Mouse (Mus musculus) midbrain, embryonic 13.5 days (tissue): ENCODE data around the gene Rps19. TPM values are rescaled to one million over a fixed set of nuclear protein-coding genes. Genes with fewer than 3 reads are reported as not detected.

Experiments used
- ATAC-seq: fragments of 200-750 bp; cut with Nextera tagmentation; 2 replicates; pipeline ENCODE4 v1.8.0; 2017; ENCODE audit warnings: mild to moderate bottlenecking, moderate TSS enrichment, moderate library complexity
- H3K27ac ChIP-seq: fragments of 300-500 bp; sonication (generic); 2 replicates; pipeline ENCODE4 v1.5.1; 2015; ENCODE audit warnings: inconsistent platforms, mild to moderate bottlenecking, moderate library complexity
- H3K27me3 ChIP-seq: fragments of 300-500 bp; sonication (generic); 2 replicates; pipeline ENCODE4 v1.6.1; 2015; ENCODE audit warnings: mild to moderate bottlenecking, inconsistent platforms
- H3K36me3 ChIP-seq: fragments of 300-500 bp; sonication (generic); 2 replicates; pipeline ENCODE4 v1.6.1; 2015; ENCODE audit warnings: mild to moderate bottlenecking, inconsistent platforms
- H3K4me1 ChIP-seq: fragments of 300-500 bp; sonication (generic); replicated peaks from 2 replicates; pipeline ENCODE4 v1.6.1; 2015; ENCODE audit warnings: inconsistent platforms
- H3K4me2 ChIP-seq: fragments of 300-500 bp; sonication (generic); replicated peaks from 2 replicates; pipeline ENCODE4 v1.6.1; 2015; ENCODE audit warnings: moderate library complexity, mild to moderate bottlenecking, inconsistent platforms
- H3K4me3 ChIP-seq: fragments of 300-500 bp; sonication (generic); replicated peaks from 2 replicates; pipeline ENCODE4 v1.5.1; 2015; ENCODE audit warnings: mild to moderate bottlenecking, inconsistent platforms
- H3K9ac ChIP-seq: fragments of 300-500 bp; sonication (generic); replicated peaks from 2 replicates; pipeline ENCODE4 v1.6.1; 2015; ENCODE audit warnings: mild to moderate bottlenecking, inconsistent platforms
- H3K9me3 ChIP-seq: fragments of 300-500 bp; sonication (generic); 2 replicates; pipeline ENCODE4 v1.6.1; 2016; ENCODE audit warnings: mild to moderate bottlenecking, inconsistent platforms
- WGBS: fragments of 180-500 bp; shearing (Covaris S2); methylation state at CpG from one replicate; pipeline ENCODE4 v1.1.7; 2015; 5-methylcytosine and 5-hydroxymethylcytosine counted together
- polyA plus RNA-seq: library from polyadenylated mRNA; unstranded; fragments of >200 nt; fragmentation: Nextera tagmentation; extraction: Ambion mirVana; gene quantifications from 2 replicates; pipeline ENCODE4 v1.2.1, GENCODE M21; 2015

Gene Rps19
- polyA plus RNA-seq, 1 experiment from 2014 or later = 1,443 TPM

GRCm38 (mm10) chr7:24852557-24853232, 31.5 kb upstream of the Rps19 start:
- no peak overlapping the region for H3K27ac ChIP-seq
- H3K4me1 ChIP-seq = peaks cover 6% of the 10 kb centered on the region; the same call in 1 of the 2 replicates
- no peak for ATAC-seq
- no peaks in the 10 kb centered on the region for H3K27me3 ChIP-seq
- no peaks in the 10 kb centered on the region for H3K9me3 ChIP-seq
- H3K9ac ChIP-seq = no peak overlapping the region
- no peaks in the 10 kb centered on the region for H3K36me3 ChIP-seq
- no peak overlapping the region for H3K4me3 ChIP-seq
- H3K4me2 ChIP-seq = no peak overlapping the region
- 82% methylated on average over 8 of the region's 8 CpGs for WGBS

- H3K27me3 ChIP-seq = no peaks in the 10 kb centered on the region
- no peak for ATAC-seq
Measured at GRCm38 (mm10) chr7:24853233-24853563, 31.0 kb upstream of the Rps19 start.

GRCm38 (mm10) chr7:24853695-24854094, 30.5 kb upstream of the Rps19 start:
- no peak overlapping the region for H3K4me3 ChIP-seq
- H3K36me3 ChIP-seq = no peaks in the 10 kb centered on the region
- no peak overlapping the region for H3K27ac ChIP-seq
- no peak overlapping the region for H3K4me2 ChIP-seq
- H3K27me3 ChIP-seq = no peaks in the 10 kb centered on the region
- H3K9me3 ChIP-seq = no peaks in the 10 kb centered on the region
- no peak for ATAC-seq
- H3K4me1 ChIP-seq = peaks cover 6% of the 10 kb centered on the region; the same call in 1 of the 2 replicates
- no peak overlapping the region for H3K9ac ChIP-seq
- 53% methylated on average over 7 of the region's 7 CpGs for WGBS

More at GRCm38 (mm10) chr7:24853233-24853563, 31.0 kb upstream of the Rps19 start:
- Histone ChIP-seq H3K9ac (no peak overlapping the region), H3K36me3 (no peaks in the 10 kb centered on the region), H3K27ac (no peak overlapping the region), H3K4me2 (no peak overlapping the region), H3K4me1 (peaks cover 6% of the 10 kb centered on the region; the same call in 1 of the 2 replicates), H3K4me3 (no peak overlapping the region), H3K9me3 (no peaks in the 10 kb centered on the region)

- Histone ChIP-seq H3K27me3 (no peaks in the 10 kb centered on the region), H3K4me3 (no peak overlapping the region), H3K36me3 (no peaks in the 10 kb centered on the region), H3K9ac (no peak overlapping the region), H3K27ac (no peak overlapping the region), H3K4me1 (no peaks in the 10 kb centered on the region; the same call in 1 of the 2 replicates), H3K9me3 (no peaks in the 10 kb centered on the region), H3K4me2 (no peak overlapping the region)
- ATAC-seq = no peak
- 23% methylated on average over 6 of the region's 6 CpGs for WGBS
Measured at GRCm38 (mm10) chr7:24856460-24857120, 27.6 kb upstream of the Rps19 start.

GRCm38 (mm10) chr7:24859234-24859633, 24.9 kb upstream of the Rps19 start:
- Histone ChIP-seq H3K27ac (no peak overlapping the region), H3K4me2 (no peak overlapping the region), H3K9me3 (no peaks in the 10 kb centered on the region), H3K4me3 (no peak overlapping the region), H3K4me1 (no peaks in the 10 kb centered on the region; the same call in 1 of the 2 replicates), H3K36me3 (no peaks in the 10 kb centered on the region), H3K27me3 (no peaks in the 10 kb centered on the region), H3K9ac (no peak overlapping the region)
- 78% methylated on average over 5 of the region's 5 CpGs for WGBS
- ATAC-seq = no peak

GRCm38 (mm10) chr7:24861913-24862312, 22.3 kb upstream of the Rps19 start, which contains the start of gene Gm9844:
TSS of gene Gm9844 (plus strand) at chr7:24862213.
- Histone ChIP-seq H3K9me3 (no peaks in the 10 kb centered on the region), H3K36me3 (no peaks in the 10 kb centered on the region), H3K27ac (no peak within 1 kb of the TSS), H3K27me3 (peaks cover 4% of the 10 kb centered on the region), H3K4me3 (no peak within 1 kb of the TSS), H3K4me1 (no peaks in the 10 kb centered on the region), H3K4me2 (no peak within 1 kb of the TSS), H3K9ac (no peak within 1 kb of the TSS)
- no peak for ATAC-seq
- WGBS = 90% methylated on average over 7 of the region's 7 CpGs

GRCm38 (mm10) chr7:24862853-24863252, 21.3 kb upstream of the Rps19 start:
- ATAC-seq = no peak
- H3K9ac ChIP-seq = no peak overlapping the region
- WGBS = 92% methylated on average over 4 of the region's 4 CpGs
- H3K4me2 ChIP-seq = no peak overlapping the region
- no peak overlapping the region for H3K4me3 ChIP-seq
- H3K4me1 ChIP-seq = no peaks in the 10 kb centered on the region
- H3K9me3 ChIP-seq = no peaks in the 10 kb centered on the region
- no peak overlapping the region for H3K27ac ChIP-seq
- H3K27me3 ChIP-seq = peaks cover 4% of the 10 kb centered on the region
- no peaks in the 10 kb centered on the region for H3K36me3 ChIP-seq

- Histone ChIP-seq H3K27ac (no peak overlapping the region), H3K4me2 (no peak overlapping the region), H3K27me3 (peaks cover 4% of the 10 kb centered on the region), H3K4me1 (no peaks in the 10 kb centered on the region), H3K4me3 (no peak overlapping the region), H3K9me3 (no peaks in the 10 kb centered on the region), H3K36me3 (no peaks in the 10 kb centered on the region), H3K9ac (no peak overlapping the region)
- no peak for ATAC-seq
- WGBS = 26% methylated on average over 6 of the region's 6 CpGs
Measured at GRCm38 (mm10) chr7:24864156-24864555, 20.0 kb upstream of the Rps19 start.

- no peak overlapping the region for H3K4me2 ChIP-seq
- H3K9ac ChIP-seq = no peak overlapping the region
- H3K4me3 ChIP-seq = no peak overlapping the region
- WGBS = 31% methylated on average over 17 of the region's 17 CpGs
- no peaks in the 10 kb centered on the region for H3K4me1 ChIP-seq
- no peaks in the 10 kb centered on the region for H3K36me3 ChIP-seq
- no peak overlapping the region for H3K27ac ChIP-seq
- no peak for ATAC-seq
- H3K9me3 ChIP-seq = no peaks in the 10 kb centered on the region
- H3K27me3 ChIP-seq = peaks cover 8% of the 10 kb centered on the region
Measured at GRCm38 (mm10) chr7:24869080-24869479, 15.1 kb upstream of the Rps19 start.

- Histone ChIP-seq H3K36me3 (no peaks in the 10 kb centered on the region), H3K27ac (no peak within 1 kb of the TSS), H3K4me3 (no peak within 1 kb of the TSS), H3K9ac (no peak within 1 kb of the TSS), H3K9me3 (no peaks in the 10 kb centered on the region), H3K4me2 (no peak within 1 kb of the TSS), H3K27me3 (peaks cover 8% of the 10 kb centered on the region), H3K4me1 (no peaks in the 10 kb centered on the region)
- WGBS = 50% methylated on average over 39 of the region's 41 CpGs
- peak; percentile 50; the same call in 1 of the 2 replicates for ATAC-seq
Measured at GRCm38 (mm10) chr7:24869532-24870165, 14.5 kb upstream of the Rps19 start, which contains the start of the genes Lypd4 and Dmrtc2. TSS of gene Lypd4 (minus strand) at chr7:24869941. TSS of gene Dmrtc2 (plus strand) at chr7:24870057.

- Histone ChIP-seq H3K4me1 (0 out of 2 replicates have a peak, but pooled peaks cover 3% of the 10 kb centered on the region), H3K4me2 (no peak overlapping the region), H3K9me3 (no peaks in the 10 kb centered on the region), H3K27me3 (no peaks in the 10 kb centered on the region), H3K36me3 (no peaks in the 10 kb centered on the region), H3K9ac (no peak overlapping the region), H3K4me3 (no peak overlapping the region), H3K27ac (no peak overlapping the region)
- WGBS = 83% methylated on average over 3 of the region's 3 CpGs
- no peak for ATAC-seq
Measured at GRCm38 (mm10) chr7:24877588-24877987, 6.6 kb upstream of the Rps19 start.

GRCm38 (mm10) chr7:24879620-24880019, 4.6 kb upstream of the Rps19 start:
- Histone ChIP-seq H3K27me3 (no peaks in the 10 kb centered on the region), H3K27ac (no peak overlapping the region), H3K9ac (no peak overlapping the region), H3K36me3 (no peaks in the 10 kb centered on the region), H3K9me3 (no peaks in the 10 kb centered on the region), H3K4me3 (no peak overlapping the region), H3K4me2 (no peak overlapping the region), H3K4me1 (0 out of 2 replicates have a peak, but pooled peaks cover 3% of the 10 kb centered on the region)
- no peak for ATAC-seq
- 11% methylated on average over 2 of the region's 2 CpGs for WGBS
